Mouse (Mus musculus) spleen, postnatal 36 days (tissue): ENCODE data around the gene Ube2l3.

Source experiments
- DNase-seq, 2 experiments: peaks; one replicate each; pipeline ENCODE4 v3.0.0; 2022; ENCODE audit warnings: low spot score in 2 of 2, mixed read lengths in 1 of 2

The Ube2l3 gene

DNA sequence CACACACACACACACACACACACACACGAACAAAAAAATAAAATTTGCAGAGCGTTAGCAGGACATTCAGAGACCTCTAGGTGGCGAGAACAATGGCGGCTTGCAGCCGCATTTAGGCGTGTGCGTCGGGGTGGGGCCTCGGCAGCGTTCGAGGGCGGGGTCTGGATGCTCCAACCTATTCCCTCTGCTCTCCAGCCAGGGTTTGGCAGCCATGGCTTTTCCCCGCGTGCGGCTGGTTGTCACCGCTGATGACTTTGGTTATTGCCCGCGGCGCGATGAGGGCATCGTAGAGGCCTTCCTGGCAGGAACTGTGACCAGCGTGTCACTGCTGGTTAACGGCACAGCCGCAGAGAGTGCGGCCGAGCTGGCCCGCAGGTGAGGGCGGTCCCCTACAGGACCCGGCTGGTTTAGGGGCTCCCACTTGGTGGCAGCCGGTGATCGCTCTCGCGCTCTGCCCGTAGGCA is 55.6 kb downstream of the Ube2l3 start, which contains the start of gene Ccdc116:
Ccdc116 (minus strand) TSS at position 458 of the 464 bp plus-strand sequence.
- DNase-seq: peak; percentile 67 to 74

DNA sequence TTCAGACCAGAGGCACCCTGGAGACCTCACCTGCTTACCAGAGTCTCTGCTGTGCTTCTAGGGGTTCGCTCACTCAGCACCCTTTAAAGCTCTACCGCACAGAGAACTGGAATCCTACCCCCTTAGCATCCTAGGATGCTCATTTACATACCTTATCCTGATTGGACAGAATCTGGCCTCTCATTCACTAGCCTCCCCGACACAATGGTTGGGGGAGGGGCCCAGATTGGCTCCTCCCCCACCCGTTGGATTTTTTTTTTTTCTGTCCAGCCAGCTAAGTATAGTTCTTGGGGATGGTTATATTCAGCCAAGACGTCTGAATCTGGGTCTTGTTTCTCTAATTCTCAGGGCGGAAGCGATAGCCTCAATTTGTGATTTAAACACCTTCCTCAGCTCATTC is 58.1 kb downstream of the Ube2l3 start, which contains the start of gene Ydjc:
Ydjc (plus strand) TSS at position 283 of the 400 bp plus-strand sequence.
- no peak for DNase-seq

DNA sequence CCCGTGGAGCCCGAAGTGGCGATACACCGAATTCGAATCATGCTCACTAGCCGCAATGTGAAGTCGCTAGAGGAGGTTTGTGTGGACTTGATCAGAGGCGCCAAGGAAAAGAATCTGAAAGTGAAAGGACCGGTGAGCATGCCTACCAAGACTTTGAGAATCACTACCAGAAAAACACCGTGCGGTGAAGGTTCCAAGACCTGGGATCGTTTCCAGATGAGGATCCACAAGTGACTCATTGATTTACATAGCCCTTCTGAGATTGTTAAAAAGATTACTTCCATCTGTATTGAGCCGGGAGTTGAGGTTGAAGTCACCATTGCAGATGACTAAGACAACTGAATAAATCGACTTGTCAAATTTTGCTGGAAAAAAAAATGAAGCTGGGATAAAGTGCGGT is 65.1 kb downstream of the Ube2l3 start:
- no peak for DNase-seq

DNA sequence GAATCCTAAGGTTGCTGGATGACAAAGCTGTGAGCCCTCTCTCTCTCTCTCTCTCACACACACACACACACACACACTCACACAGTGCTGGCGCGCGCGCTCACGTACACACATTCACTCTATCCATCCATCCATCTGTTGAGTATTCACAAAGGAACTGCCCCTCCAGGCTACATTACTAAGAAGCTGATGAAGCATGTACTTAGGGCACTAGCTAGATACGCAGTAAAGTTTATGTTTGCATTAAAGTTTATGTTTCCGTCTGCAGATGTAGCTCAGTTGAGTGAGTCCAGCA is 69.6 kb downstream of the Ube2l3 start:
- DNase-seq: no peak

DNA sequence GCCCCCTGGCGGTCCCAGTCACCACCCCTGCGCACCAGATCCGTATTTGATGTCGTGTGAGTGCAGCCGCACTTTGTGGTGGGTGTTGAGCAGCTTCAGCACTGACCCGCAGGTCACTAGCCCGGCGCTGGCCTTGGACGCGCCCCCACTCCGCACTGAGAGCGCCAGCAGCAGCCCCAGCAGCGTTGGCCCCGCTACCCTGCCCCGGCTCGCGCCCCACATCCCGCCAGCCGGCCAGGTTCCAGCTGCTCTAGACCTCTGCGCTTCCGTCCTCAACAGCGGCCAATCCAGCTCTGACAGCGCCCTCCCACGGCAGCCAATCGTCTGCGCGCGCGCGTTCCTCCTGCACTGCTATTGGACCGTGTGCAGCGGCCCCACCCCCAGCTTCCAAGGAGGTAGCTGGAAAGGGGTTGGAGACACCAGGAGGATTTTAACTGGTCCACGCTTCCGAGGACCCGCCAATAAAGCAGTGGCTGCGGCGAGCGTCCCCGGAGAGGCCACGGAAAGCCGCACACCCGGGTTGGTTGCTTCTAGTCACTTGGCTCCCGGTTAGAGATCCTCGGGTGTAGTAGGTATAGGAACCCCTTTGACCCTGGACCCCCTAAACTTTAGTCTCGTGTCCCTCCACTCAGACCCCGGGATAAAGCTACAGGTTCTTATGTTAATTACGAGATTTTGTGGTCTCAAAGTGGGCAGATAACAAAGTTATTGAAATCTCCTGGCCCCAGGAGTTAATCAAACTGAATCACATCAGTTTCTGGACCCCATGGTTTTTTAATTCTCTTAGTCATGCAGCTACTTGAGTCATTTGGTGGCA is 70.2 kb downstream of the Ube2l3 start, which contains the start of gene Sdf2l1:
Sdf2l1 (minus strand) TSS at position 295 of the 817 bp plus-strand sequence.
- peak; percentile 92 to 93 for DNase-seq

DNA sequence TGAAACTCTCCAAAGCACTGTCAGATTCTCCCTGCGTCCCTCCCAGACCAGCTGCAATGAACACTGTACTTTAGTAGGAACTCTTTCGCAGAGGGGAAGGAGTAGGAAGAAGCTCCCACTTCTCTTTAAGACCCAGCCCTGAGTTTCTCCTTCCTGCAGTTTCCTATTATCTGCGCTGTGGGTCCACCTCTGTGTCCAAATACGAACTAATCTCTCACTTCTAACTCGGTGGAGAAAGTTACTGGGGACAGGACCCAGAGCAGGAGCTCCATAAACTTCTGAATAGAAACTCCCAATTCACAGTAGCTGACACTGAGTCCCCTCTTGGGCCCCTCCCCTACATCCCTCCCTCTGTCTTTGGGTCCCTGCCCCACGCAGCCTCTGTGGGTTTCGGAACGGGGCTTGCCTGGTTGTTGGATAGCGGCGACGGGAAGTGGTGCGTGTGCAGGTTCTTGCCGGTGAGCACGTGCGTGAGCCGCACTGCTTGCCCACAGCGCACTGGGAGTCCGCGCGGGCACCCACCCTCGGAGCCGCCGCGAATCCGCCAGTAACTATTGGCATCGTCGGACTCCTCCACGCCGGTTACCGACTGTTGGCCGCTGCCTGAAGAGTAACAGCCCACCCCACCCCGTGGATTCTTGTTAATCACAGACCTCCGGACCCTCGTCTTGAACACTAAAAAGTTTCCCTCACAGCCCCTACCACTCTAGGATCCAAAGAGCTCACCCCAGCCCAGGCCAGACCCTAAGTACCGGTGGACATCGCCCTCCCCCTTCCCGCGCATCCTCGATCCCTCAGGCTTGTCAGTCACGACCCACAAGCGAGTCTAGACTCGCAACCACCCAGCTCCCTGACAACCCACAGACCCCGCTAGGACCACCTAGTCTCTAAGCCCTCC is 71.0 kb downstream of the Ube2l3 start:
- DNase-seq: peak in 1 of 2 experiments; percentile 29

DNA sequence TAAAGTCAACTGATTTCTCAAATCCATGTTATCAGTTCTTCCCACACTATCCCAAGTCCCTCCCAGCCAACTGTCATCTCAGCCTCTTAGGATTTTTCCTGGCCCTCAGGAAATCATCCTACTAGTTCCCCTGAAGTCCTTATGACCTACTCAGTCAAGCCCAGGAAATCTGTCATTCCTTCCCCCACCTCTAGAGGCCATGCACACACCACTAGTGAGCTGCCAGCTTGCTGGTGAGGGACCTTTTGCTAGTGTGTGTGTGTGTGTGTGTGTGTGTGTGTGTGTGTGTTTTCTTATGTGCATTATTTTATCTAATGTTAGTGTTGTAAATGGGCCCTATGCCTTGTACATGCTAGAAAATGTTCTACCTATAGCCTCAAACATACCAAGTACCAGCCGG is 75.2 kb downstream of the Ube2l3 start:
- peak; percentile 42 to 65 for DNase-seq

DNA sequence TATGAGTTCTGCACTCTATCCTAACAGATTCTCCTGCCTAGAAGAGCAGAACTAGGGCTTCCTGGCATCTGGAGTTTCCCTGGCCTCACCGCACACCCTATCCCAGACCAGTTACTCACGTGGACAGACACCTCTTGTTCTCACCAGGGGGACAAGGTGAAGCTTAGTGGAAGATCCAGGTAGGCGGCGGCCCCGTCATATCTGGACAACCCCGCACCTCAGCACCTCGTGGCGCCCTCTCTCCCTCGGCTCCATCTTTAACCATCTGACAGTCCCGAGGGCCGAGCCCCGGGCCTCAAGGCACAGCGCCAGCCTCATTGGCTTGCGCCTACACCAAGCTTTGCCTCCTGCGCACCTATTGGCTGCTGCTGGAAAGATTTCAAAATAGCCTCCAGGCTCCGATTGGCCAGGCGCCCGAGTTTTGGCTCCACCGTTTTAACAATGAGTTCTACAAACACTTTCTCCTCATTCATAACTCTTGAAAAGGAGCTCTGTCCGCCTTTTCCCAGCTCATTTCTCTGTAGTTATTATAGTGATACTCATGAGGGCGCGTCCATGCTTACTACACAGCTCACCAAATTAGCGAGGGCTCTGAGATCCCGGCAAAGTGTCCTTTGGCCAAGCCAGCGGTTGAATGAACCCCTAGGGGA is 77.5 kb downstream of the Ube2l3 start, which contains the start of gene 2610318N02Rik:
2610318N02Rik (minus strand) TSS at position 297 of the 650 bp plus-strand sequence.
- DNase-seq: peak; percentile 77 to 82

DNA sequence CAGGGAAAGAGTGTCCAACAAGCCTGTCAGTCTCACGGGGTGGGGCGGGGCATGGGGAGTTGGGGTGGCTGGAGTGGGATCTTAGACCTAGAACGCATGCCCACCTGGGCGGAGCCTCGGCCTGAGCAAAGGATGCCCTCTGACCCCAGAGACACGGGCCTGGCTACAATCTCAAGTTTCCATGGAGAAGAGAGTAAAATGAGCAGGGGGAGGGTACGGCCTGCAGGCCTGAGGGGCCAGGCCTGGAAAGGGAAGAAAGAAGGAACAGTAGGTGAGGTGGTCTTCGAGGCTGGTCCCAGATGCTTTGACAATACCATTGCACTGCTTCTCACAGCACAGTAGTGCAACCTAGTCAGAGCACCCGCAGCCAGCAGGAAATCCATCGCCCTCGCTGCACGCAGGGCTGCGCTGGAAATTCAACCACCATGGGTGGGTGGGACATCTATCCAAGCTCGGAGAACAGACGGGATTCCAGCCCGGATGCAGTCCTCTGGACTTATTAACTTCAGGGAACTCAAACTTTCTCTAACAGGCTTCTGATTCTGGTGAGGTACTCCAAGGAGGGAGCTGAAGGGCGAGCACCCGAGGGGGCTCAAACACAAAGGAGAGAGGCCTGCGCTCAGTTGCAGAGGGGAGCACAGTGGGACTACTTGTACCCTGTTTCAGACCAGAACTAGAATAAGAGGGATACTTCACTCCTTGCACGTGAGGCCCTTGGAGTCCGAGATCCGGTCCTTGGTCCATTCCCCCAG is 78.2 kb downstream of the Ube2l3 start:
- no peak for DNase-seq

DNA sequence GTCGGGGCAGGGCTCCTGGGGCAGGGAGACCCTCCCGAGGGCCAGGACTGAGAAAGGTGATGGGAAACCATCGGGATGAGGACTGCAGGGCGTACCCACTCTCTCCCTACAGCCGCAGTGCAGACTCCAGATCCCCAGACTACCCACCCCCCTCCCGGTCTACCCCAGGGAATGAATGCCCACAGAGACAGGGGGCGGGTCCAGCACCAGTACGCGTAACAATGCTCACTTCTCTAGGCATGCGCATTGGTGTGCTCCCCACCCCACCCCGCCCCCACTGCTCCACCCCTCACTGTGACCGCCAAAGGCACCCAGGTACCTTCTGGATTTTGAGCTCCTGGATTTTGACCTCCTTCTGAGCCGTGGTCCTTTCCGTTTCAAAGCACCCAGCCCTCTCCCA is 80.9 kb downstream of the Ube2l3 start:
- DNase-seq: no peak

DNA sequence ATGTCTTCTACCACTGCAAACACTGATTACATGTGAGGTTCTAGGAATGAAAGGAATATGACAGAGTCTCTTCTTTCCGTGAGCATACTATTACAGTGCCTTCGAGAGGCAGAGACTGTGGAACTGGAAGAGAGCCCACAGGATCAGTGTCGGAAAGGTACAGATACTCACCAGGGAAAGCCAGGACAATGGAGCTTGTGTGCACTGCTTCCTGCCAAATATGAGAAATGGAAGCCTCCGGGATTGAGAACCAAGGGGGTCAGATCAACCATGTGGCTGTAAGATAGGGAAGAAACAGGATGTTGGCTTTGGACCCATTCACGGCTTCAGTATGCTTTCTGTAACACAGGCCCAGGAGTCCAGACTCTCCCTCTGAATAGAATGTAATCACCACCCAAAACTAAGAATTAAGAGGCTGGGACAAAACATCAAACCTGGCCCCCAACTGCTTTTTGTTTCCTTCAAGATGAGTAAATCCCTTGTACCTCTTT is 85.1 kb downstream of the Ube2l3 start:
- DNase-seq: no peak

DNA sequence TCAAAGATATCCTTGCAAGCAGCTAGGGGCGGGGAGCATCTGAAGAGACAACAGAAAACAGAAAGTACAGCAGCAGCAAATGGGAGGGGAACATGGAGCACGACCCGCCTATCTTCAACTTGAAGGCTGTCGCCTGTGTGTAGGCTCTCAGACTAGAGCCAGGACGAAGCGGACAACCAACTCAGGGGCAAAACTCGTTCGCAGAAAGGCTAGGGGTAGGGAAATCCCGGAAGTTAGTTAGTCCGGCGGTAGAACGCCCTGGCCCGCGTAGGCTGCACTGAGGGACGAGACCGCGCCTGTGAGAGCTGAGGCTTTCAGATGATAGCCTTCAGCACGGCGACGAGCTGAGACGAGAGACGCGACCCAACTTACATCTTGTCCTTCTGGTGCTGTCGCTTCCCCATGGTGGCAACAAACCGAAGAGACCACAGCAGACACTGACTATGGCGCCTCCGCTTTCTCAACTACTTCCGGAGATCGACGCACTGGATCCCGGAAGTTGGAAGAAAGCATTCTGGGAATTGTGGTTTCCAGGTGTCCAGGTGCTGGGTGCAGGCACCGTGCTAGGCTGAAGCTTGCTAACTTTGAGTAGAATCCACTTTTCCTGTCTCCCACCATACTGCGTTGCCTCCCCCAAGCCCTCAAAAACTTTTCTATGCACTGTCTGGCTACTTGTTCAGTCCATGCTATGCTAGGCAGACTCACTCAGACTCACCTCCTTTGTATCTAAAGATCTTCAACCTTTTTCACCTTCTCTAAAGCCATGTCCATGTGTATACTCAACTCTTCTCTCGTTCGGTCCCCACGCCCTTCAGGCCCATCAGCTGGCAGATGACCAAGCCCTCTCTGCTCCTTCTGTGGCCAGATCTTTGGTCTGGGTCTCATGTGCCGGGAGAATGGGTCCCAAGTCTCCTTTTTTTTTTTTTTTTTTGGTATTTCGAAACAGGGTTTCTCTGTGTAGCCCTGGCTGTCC is 91.4 kb downstream of the Ube2l3 start, which contains the start of gene Ppil2:
Ppil2 (minus strand) TSS at position 487 of the 973 bp plus-strand sequence.
- peak; percentile 78 to 84 for DNase-seq

DNA sequence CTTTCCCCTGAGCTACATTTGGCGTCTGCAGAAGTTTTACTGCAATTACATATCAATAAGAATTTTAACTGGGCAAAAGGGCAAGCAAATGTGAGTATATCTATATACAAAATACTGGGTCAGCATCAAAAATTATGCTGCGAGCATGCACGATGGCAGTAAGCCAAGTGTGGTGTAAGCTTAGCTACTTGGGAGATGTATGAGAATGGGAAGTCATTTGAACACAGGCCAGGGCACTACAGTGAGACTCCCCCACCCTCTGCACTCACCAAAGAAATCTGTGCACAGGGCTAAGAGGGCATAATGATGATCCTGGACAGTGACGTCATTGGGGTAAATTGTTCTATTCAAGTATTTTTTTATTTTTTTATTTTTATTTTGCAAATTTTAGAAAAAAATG is 97.8 kb downstream of the Ube2l3 start:
- DNase-seq: no peak

DNA sequence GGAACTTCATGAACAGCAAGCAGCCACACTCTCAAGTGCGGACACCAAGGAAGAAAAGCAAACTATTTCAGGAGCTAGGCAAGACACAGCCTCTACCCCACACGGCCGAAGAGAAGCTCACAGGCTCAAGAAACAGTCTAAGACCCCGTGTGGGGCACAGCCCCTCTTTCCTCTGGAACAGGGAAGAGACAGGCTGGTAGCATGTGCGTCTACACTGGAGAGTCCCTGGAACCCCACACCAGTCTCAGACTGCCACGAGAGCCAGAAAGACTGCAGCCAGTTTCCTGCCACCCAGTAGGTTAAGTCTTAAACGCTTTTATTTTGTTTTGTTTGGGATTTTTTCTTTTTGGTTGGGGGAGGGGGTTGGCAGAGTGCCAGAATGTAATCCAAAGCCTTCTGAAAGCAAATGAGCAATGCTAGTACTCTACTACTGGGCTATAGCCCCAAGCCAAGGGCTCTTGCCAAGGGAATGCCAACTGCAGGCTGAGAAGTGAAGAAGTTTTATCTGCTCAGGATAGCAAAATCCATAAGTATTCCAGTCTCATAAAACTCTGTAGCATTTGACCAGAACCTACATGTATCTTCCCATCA is 99.7 kb downstream of the Ube2l3 start:
- DNase-seq: no peak
